Mouse (Mus musculus): ENCODE measurements around the gene C1rl.
A peak's percentile ranks its signal among the peaks of the same experiment; 100 is the strongest.
"Not testable (repeated sequence)": the region's sequence is repeated elsewhere in the genome, so short reads cannot be mapped to it uniquely, and the experiment has no call there.

C1rl gene

GRCm38 (mm10) chr6:124492842-124493561, at the start of gene C1rl:
Gene C1rl, plus strand, starts transcription at chr6:124493113.
- peak; percentile 96 for DNase-seq

- no peak for DNase-seq
Observed at GRCm38 (mm10) chr6:124443338-124443737, 49.6 kb upstream of the C1rl start.

- DNase-seq, result no peak
Observed at GRCm38 (mm10) chr6:124446024-124446423, 46.9 kb upstream of the C1rl start.

- no peak for DNase-seq
Observed at GRCm38 (mm10) chr6:124446459-124446858, 46.5 kb upstream of the C1rl start.

GRCm38 (mm10) chr6:124447356-124447755, 45.6 kb upstream of the C1rl start:
- DNase-seq, result no peak

DNA sequence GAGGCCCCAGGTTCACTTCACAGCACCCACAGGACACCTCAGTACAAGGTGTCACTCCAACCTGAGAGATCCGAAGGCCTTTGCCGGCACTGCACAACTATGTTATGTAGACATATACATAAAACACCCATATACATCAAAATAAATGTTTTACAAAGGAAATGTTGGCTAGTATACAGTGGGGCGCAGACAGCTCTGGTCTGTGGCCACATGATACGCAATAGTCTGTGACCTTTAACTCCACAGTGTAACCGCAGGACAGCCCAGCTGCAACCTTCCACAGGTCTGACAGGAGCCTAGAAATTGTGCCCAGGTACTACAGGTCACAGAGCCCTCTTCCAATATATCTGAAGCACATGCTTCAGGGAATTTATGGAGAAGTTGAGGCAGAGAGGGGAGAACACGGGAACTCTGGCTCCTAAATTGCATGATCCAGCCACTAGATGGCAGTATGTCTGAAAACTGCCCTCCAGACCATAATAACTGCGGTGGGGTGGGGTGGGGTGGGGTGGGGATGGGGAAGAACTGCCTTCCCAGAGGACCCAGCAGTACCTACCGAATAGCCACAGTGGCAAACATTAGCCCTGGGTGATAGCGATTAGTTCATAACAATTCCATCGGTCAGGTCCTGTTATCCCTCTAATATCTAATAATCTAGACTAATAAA, 44.6 kb upstream of the C1rl start:
- peak; percentile 18 for DNase-seq

GRCm38 (mm10) chr6:124448959-124449667, 43.8 kb upstream of the C1rl start:
- DNase-seq, result no peak

- DNase-seq, result no peak
Observed at GRCm38 (mm10) chr6:124449668-124450383, 43.1 kb upstream of the C1rl start.

GRCm38 (mm10) chr6:124451995-124452394, 40.9 kb upstream of the C1rl start:
- DNase-seq, result no peak

- DNase-seq, result peak; percentile 72
Observed at GRCm38 (mm10) chr6:124453756-124454155, 39.2 kb upstream of the C1rl start.

GRCm38 (mm10) chr6:124456243-124456642, 36.7 kb upstream of the C1rl start:
- no peak for DNase-seq

GRCm38 (mm10) chr6:124457827-124458226, 35.1 kb upstream of the C1rl start:
- no peak for DNase-seq

DNA sequence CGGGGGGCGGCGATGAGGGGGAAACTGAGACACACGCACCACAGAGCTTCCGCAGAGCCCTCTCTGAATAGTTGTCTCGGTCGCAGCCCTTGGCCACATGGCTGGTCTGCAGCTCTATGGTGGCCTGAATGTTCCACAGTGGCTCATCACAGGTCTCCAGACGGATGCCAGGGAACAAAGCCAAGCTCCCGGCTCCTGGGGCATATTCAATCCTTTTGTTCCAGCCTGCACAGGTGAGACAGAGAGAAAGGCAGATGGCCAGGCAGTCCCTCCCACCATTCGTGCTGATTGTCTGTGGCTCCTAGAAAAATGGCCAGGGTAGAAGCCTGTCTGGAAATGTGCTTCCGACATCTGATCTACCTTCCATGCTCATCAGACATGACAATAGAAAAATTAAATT, 34.4 kb upstream of the C1rl start:
- DNase-seq, result no peak

DNA sequence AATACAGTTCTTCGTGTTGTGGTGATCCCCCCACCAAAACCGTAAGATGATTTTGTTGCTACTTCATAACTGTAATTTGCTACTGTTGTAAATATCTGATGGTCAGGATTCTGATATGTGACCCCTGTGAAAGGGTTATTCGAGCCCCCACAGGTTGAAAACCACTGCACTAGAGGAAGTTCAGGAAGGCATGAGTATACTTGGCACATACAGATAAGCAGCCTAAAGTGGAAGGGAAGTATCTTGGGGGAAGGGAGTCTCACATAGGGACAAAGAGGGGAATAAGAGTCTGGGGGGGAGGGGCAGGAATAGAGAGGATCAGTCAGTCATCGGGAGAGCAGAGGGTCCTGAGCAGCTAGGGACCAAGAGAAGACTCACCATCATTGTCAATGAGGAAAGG, 33.5 kb upstream of the C1rl start:
- DNase-seq, result no peak

DNA sequence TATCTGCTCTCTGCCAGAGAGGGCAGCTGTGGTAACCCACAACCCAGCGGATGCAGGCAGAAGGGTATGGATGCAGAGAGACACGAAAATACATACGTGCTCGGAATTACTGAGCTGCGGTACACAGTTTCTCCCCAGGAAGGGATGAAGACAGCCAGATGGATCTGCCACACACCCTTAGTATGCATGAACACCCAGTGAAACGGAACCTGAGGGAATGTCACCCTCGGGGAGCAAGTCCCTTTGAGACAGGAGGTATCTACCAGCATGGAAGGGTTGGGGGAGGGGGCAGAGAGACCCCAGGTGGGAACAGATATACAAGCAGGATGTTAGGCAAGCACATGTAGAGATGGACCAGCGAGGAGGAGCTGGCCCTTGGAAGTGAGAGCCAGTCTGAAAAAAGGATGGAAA, 29.0 kb upstream of the C1rl start:
- DNase-seq, result no peak

DNA sequence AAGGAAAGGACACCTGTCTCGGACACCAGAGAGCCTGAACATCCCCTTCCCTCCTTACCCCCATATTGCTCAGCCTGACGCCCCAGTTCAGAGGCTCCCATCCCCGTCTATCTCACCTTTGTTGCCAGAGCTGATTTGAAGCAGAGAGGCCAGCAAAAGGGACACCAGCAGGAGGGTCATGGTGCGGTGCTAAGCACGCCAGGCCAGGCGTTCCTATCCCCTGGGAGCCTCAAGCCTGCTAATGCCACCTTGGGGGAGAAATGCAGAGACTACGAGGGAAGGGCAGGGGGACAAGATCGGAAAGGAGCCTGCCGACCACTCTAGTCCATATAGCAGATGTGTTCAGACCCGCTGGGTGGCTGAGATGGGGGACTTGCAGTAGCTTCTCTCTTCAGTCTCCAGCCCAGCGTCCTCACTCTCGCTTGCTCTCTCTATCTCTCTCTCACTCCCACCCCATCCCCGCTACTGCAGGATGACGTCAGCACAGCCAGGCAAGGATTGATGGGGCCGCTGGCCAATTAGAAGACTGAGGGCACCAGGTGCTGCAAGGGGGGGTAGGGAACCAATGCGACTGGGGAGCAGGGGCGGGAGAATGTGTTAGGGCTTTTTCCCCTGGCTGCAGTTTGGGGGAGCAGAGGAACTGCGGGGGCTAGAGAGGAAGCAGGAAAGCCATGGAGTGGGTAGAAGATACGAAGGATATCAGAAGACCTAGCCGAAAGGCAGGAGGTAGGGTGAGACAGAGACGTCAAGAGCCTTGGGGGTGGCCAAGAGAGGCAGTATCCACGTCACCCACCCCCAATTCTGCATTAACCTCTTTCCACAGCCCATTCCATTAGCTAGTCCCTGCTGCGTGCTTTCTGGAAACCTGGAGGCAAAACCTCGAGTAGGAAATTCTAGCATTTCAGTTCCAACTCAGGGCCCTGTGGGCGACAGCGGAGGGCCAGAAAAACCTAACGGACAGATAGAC, 28.3 kb upstream of the C1rl start, which contains the start of gene Clstn3:
Gene Clstn3, minus strand, starts transcription at position 490 of the 967 bp plus-strand sequence.
- peak; percentile 54 for DNase-seq

DNA sequence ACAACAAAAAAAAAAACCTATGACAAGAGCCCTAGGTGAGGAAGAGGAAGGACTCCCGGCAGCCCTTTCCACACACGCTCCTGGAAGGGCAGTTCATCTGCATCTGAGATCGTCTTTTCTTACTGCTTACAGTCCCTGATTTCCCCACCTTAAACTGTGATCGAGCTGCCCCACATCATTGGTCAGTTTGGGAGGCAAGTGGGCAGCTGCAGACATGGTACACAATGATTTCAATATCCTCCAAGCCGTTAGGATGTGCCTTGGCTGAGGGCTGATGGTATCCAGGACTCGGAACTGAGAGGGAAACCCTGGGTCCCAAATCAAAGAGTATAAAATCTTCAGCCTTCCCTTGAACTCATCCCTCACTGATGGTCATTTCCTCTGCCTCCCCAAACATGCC, 27.6 kb upstream of the C1rl start:
- no peak for DNase-seq

- no peak for DNase-seq
Observed at GRCm38 (mm10) chr6:124465729-124466128, 27.2 kb upstream of the C1rl start.

DNA sequence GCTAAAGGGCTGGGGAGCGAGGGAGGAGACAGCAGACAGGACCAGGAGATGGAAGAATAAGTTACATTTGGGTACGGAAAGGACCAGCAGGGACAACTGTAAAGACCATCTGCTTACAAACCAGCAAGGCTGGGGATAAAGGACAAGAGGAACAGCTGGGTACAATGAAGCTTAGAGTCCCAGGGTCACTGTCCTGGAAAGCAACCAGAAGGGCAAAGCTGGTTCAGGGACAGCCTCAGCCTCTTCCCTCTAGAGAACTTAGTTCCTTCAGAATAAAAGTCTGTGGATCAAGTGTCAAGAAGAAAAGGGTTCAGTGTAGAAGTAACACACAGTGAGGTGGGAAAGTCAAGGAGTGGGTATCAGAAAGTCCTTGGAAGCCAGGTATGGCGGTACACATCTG, 21.8 kb upstream of the C1rl start:
- DNase-seq, result no peak

GRCm38 (mm10) chr6:124471783-124472638, 20.9 kb upstream of the C1rl start:
- DNase-seq, result not testable (repeated sequence)

- peak; percentile 66 for DNase-seq
Observed at GRCm38 (mm10) chr6:124472801-124473200, 20.1 kb upstream of the C1rl start.

All from kidney, adult 9 months (tissue).